Mouse (Mus musculus) erythroblast, embryonic 14.5 days (primary cell): ENCODE results near the gene Aar2. TPM values are rescaled to one million over a fixed set of nuclear protein-coding genes. Genes with fewer than 3 reads are reported as not detected.
"Not testable (repeated sequence)": the region's sequence is repeated elsewhere in the genome, so short reads cannot be mapped to it uniquely, and the experiment has no call there.

ENCODE experiments used
- H3K27me3 ChIP-seq: 2 replicates; pipeline ENCODE4 v1.6.1; 2012; ENCODE audit warnings: inconsistent platforms; ENCODE audit not compliant: control insufficient read depth
- H3K36me3 ChIP-seq: 2 replicates; pipeline ENCODE4 v1.6.1; 2012; ENCODE audit warnings: mild to moderate bottlenecking, inconsistent platforms; ENCODE audit not compliant: control insufficient read depth
- H3K4me1 ChIP-seq: 2 replicates; pipeline ENCODE4 v1.6.1; 2012; ENCODE audit warnings: inconsistent platforms; ENCODE audit not compliant: control insufficient read depth
- H3K4me3 ChIP-seq: replicated peaks from 2 replicates; pipeline ENCODE3; 2012; ENCODE audit warnings: moderate library complexity, mild to moderate bottlenecking, inconsistent platforms
- H3K9me3 ChIP-seq: 2 replicates; pipeline ENCODE4 v1.6.1; 2012; ENCODE audit warnings: low read length, inconsistent platforms, mixed read lengths; ENCODE audit not compliant: control insufficient read depth
- GATA1 ChIP-seq: IDR thresholded peaks from 2 replicates; pipeline ENCODE4 v1.6.1; 2012; ENCODE audit warnings: low read length, inconsistent platforms, mixed read lengths
- TAL1 ChIP-seq: IDR thresholded peaks from 3 replicates; pipeline ENCODE4 v1.6.1; 2012; ENCODE audit warnings: low read length, inconsistent platforms, mixed read lengths
- polyA plus RNA-seq: library from polyadenylated mRNA; stranded (reverse); fragments of >175 nt; gene quantifications from 2 replicates; pipeline ENCODE4 v1.2.3, GENCODE M21; 2012

The Aar2 gene
- 0.68 and 1.2 TPM in 2 replicates for polyA plus RNA-seq

- peaks cover 17% of the 10 kb centered on the region for H3K4me1 ChIP-seq
- H3K9me3 ChIP-seq = no peaks in the 10 kb centered on the region
- H3K27me3 ChIP-seq = peaks cover 2% of the 10 kb centered on the region; the same call in 1 of the 2 replicates
- no peak for TF ChIP-seq TAL1
- no peak for TF ChIP-seq GATA1
- peaks cover 21% of the 10 kb centered on the region for H3K36me3 ChIP-seq
- peak within 1 kb of the TSS; percentile 73 for H3K4me3 ChIP-seq
These were observed at the start of gene Aar2 for GRCm38 (mm10) chr2:156547123-156547891. TSS of gene Aar2 (plus strand) at chr2:156547584.

GRCm38 (mm10) chr2:156497915-156498314, 49.5 kb upstream of the Aar2 start:
- Histone ChIP-seq H3K27me3 (no peaks in the 10 kb centered on the region), H3K4me1 (peaks cover 55% of the 10 kb centered on the region)

DNA sequence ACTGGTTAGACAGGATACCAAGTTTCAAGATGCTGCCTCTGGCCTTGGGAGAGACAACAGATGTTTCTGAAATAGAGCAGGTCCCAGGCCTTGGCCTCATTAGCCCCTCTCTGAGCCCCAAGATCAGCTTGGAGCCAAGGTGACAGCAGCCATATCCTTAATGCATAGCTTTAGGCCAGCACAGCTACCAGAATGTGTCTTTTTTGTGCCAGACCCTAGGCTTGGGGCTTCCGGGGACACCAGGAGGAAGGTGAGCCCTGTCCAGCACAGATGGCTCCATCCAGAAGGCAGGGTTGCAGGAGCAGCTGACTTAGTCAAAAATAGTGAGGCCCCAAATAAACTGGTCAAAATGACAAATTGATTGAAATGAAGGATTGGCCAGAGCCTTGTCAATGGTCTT, 46.4 kb upstream of the Aar2 start:
- TF ChIP-seq GATA1 = no peak
- no peak for TF ChIP-seq TAL1
- Histone ChIP-seq H3K9me3 (no peaks in the 10 kb centered on the region), H3K36me3 (peaks cover 16% of the 10 kb centered on the region), H3K4me1 (peaks cover 24% of the 10 kb centered on the region), H3K27me3 (no peaks in the 10 kb centered on the region), H3K4me3 (no peak overlapping the region)

More at GRCm38 (mm10) chr2:156497915-156498314, 49.5 kb upstream of the Aar2 start:
- TF ChIP-seq GATA1 (no peak), TAL1 (no peak)
- H3K36me3 ChIP-seq = peaks cover 20% of the 10 kb centered on the region
- no peaks in the 10 kb centered on the region for H3K9me3 ChIP-seq
- H3K4me3 ChIP-seq = no peak overlapping the region

DNA sequence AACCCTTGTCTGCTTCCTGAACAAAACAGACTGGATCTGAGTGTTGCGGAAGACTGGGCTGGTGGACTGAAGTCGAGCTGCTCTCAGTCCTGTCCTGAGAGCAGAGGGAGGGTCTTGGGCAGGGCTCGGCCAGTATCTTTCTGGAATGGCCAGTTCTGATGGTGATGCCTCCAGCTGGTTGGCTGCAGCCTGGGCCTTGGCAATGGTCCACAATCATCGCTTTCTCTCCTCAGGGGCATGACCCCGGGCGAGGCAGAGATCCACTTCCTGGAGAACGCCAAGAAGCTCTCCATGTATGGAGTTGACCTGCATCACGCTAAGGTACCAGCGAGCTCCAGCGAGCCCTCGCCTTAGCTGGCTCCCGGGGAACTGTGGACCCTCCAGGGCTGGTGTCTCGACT, 41.9 kb upstream of the Aar2 start:
- Histone ChIP-seq H3K4me1 (no peaks in the 10 kb centered on the region; the same call in 1 of the 2 replicates), H3K27me3 (no peaks in the 10 kb centered on the region), H3K36me3 (peaks cover 4% of the 10 kb centered on the region; the same call in 1 of the 2 replicates), H3K4me3 (no peak overlapping the region), H3K9me3 (no peaks in the 10 kb centered on the region)
- TF ChIP-seq GATA1 (no peak), TAL1 (no peak)

- H3K4me3 ChIP-seq = no peak overlapping the region
- H3K4me1 ChIP-seq = peaks cover 5% of the 10 kb centered on the region
- H3K9me3 ChIP-seq = no peaks in the 10 kb centered on the region
- no peaks in the 10 kb centered on the region; the same call in 1 of the 2 replicates for H3K36me3 ChIP-seq
- H3K27me3 ChIP-seq = no peaks in the 10 kb centered on the region
- no peak for TF ChIP-seq GATA1
- TF ChIP-seq TAL1 = no peak
These were observed 35.4 kb upstream of the Aar2 start for GRCm38 (mm10) chr2:156512028-156512427.

GRCm38 (mm10) chr2:156512561-156512960, 34.8 kb upstream of the Aar2 start:
- H3K36me3 ChIP-seq = no peaks in the 10 kb centered on the region; the same call in 1 of the 2 replicates
- TF ChIP-seq GATA1 (no peak), TAL1 (no peak)
- H3K9me3 ChIP-seq = no peaks in the 10 kb centered on the region
- no peaks in the 10 kb centered on the region for H3K27me3 ChIP-seq
- no peak overlapping the region for H3K4me3 ChIP-seq
- H3K4me1 ChIP-seq = peaks cover 5% of the 10 kb centered on the region

- Histone ChIP-seq H3K9me3 (no peaks in the 10 kb centered on the region), H3K36me3 (no peaks in the 10 kb centered on the region; the same call in 1 of the 2 replicates), H3K27me3 (no peaks in the 10 kb centered on the region), H3K4me3 (no peak overlapping the region), H3K4me1 (peaks cover 5% of the 10 kb centered on the region)
- TF ChIP-seq GATA1 (no peak), TAL1 (no peak)
These were observed 32.3 kb upstream of the Aar2 start for GRCm38 (mm10) chr2:156515102-156515501.

DNA sequence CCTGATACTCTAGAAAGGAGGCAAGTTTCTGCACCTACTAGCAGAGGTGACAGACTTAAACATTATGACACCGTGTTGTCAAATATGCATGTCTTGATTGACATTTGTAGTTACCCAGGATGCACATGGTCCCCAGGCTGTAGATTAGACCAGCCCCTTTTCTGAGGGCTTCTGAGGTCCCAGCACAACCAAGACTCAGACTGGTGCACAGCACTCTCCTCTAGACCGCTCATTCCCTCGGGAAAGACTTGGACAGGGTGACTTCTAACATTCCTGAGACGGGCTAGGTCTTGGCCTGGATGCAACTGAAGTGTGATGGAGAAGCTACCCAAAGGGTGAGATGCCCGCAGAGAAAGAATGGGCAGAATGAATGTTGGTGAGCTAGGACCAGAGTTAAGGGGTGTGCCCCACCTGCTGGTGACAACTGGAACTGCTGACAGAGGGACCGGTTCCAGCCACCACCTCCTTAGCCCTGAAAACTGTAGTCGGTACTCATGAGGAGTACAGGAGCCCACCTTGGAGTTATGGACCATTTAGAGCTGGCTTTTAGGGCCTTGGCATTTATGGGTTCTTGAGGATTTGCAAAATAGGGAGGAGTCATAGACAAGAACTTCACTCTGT, 31.7 kb upstream of the Aar2 start:
- TF ChIP-seq GATA1 (no peak), TAL1 (no peak)
- Histone ChIP-seq H3K9me3 (no peaks in the 10 kb centered on the region), H3K27me3 (no peaks in the 10 kb centered on the region)

DNA sequence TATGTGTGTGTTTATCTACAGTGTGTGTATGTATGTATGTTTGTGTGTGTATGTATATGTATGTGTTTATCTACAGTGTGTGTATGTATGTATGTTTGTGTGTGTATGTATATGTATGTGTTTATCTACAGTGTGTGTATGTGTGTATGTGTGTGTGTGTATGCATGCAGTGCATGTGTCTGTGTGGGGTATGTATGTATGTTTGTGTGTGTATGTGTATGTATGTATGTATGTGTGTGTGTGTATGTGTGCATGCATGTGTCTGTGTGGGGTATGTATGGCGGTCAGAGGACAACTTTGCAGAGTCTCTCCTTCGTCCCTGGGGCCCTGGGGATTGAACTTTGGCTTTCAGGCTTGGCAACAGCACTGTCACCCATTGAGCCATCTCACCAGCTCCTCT, 30.7 kb upstream of the Aar2 start:
- H3K4me3 ChIP-seq, H3K9me3 ChIP-seq, H3K27me3 ChIP-seq: not testable (repeated sequence)

More for the DNA sequence above, 31.7 kb upstream of the Aar2 start:
- H3K36me3 ChIP-seq = no peaks in the 10 kb centered on the region; the same call in 1 of the 2 replicates
- H3K4me3 ChIP-seq = no peak overlapping the region
- peaks cover 5% of the 10 kb centered on the region for H3K4me1 ChIP-seq

More for the DNA sequence above, 30.7 kb upstream of the Aar2 start:
- not testable (repeated sequence) for H3K36me3 ChIP-seq, H3K4me1 ChIP-seq
